Mouse (Mus musculus): Measurements from ENCODE around the gene 4930451I11Rik. TPM values are rescaled to one million over a fixed set of nuclear protein-coding genes. Genes with fewer than 3 reads are reported as not detected.

4930451I11Rik gene
- total RNA-seq (2014; rRNA removed) = not detected in 2 replicates
- not detected in 2 replicates for polyA plus RNA-seq (2012; rRNA removed)

GRCm38 (mm10) chr7:126831539-126831938 is at the start of gene 4930451I11Rik:
Gene 4930451I11Rik (minus strand): TSS chr7:126831639.
- no peak for DNase-seq (ENCODE audit: extremely low read depth, low read depth, low spot score)
- peaks cover 4% of the 10 kb centered on the region; the same call in 1 of the 2 replicates for H3K27me3 ChIP-seq (ENCODE audit: control insufficient read depth, insufficient read depth, low read length)
- no peaks in the 10 kb centered on the region for H3K36me3 ChIP-seq (ENCODE audit: control insufficient read depth, insufficient read depth, low read length)
- no peaks in the 10 kb centered on the region for H3K4me1 ChIP-seq (ENCODE audit: control insufficient read depth, insufficient read depth, low read length)
- TF ChIP-seq POLR2A (IDR thresholded peaks at IDR 0.05; ENCODE audit: extremely low read depth, insufficient read depth, low read length) = no peak
- no peak for TF ChIP-seq CTCF (IDR thresholded peaks at IDR 0.05; ENCODE audit: low read depth, low read length)
- H3K79me2 ChIP-seq (ENCODE audit: control insufficient read depth, insufficient read depth, low read length) = no peaks in the 10 kb centered on the region
- H3K4me3 ChIP-seq (ENCODE audit: insufficient read depth, low read depth, low read length) = no peak within 1 kb of the TSS
- H3K27ac ChIP-seq (replicated peaks; ENCODE audit: insufficient read depth, low read depth, low read length) = no peak within 1 kb of the TSS
- H3K9ac ChIP-seq (ENCODE audit: low read depth, low read length) = no peak within 1 kb of the TSS
- WGBS = 56% methylated on average over 5 of the region's 5 CpGs

- no peak for DNase-seq (ENCODE audit: extremely low read depth, low read depth, low spot score)
- Histone ChIP-seq H3K27ac (replicated peaks; ENCODE audit: insufficient read depth, low read depth, low read length) (peak overlapping the region; percentile 26), H3K4me1 (ENCODE audit: control insufficient read depth, insufficient read depth, low read length) (peaks cover 11% of the 10 kb centered on the region), H3K36me3 (ENCODE audit: control insufficient read depth, insufficient read depth, low read length) (peaks cover 44% of the 10 kb centered on the region), H3K9ac (ENCODE audit: low read depth, low read length) (peak overlapping the region; percentile 32; the same call in 1 of the 2 replicates), H3K4me3 (ENCODE audit: insufficient read depth, low read depth, low read length) (no peak overlapping the region; the same call in 1 of the 2 replicates), H3K79me2 (ENCODE audit: control insufficient read depth, insufficient read depth, low read length) (peaks cover 8% of the 10 kb centered on the region; the same call in 1 of the 2 replicates), H3K27me3 (ENCODE audit: control insufficient read depth, insufficient read depth, low read length) (no peaks in the 10 kb centered on the region)
- WGBS = 79% methylated on average over 6 of the region's 6 CpGs
- no peak for TF ChIP-seq POLR2A (IDR thresholded peaks at IDR 0.05; ENCODE audit: extremely low read depth, insufficient read depth, low read length)
- TF ChIP-seq CTCF (IDR thresholded peaks at IDR 0.05; ENCODE audit: low read depth, low read length) = no peak
These were observed 49.6 kb upstream of the 4930451I11Rik start for GRCm38 (mm10) chr7:126881040-126881439.

- Histone ChIP-seq H3K27ac (replicated peaks; ENCODE audit: insufficient read depth, low read depth, low read length) (no peak overlapping the region), H3K79me2 (ENCODE audit: control insufficient read depth, insufficient read depth, low read length) (no peaks in the 10 kb centered on the region), H3K9ac (ENCODE audit: low read depth, low read length) (no peak overlapping the region), H3K36me3 (ENCODE audit: control insufficient read depth, insufficient read depth, low read length) (peaks cover 74% of the 10 kb centered on the region), H3K4me3 (ENCODE audit: insufficient read depth, low read depth, low read length) (no peak overlapping the region), H3K4me1 (ENCODE audit: control insufficient read depth, insufficient read depth, low read length) (peaks cover 6% of the 10 kb centered on the region; the same call in 1 of the 2 replicates), H3K27me3 (ENCODE audit: control insufficient read depth, insufficient read depth, low read length) (no peaks in the 10 kb centered on the region)
- WGBS = 95% methylated on average over 1 of the region's 1 CpGs
- no peak for DNase-seq (ENCODE audit: extremely low read depth, low read depth, low spot score)
- no peak for TF ChIP-seq CTCF (IDR thresholded peaks at IDR 0.05; ENCODE audit: low read depth, low read length)
- no peak for TF ChIP-seq POLR2A (IDR thresholded peaks at IDR 0.05; ENCODE audit: extremely low read depth, insufficient read depth, low read length)
These were observed 45.8 kb upstream of the 4930451I11Rik start for GRCm38 (mm10) chr7:126877239-126877638.

GRCm38 (mm10) chr7:126870520-126870891 is 39.1 kb upstream of the 4930451I11Rik start:
- TF ChIP-seq POLR2A (IDR thresholded peaks at IDR 0.05; ENCODE audit: extremely low read depth, insufficient read depth, low read length) = no peak
- TF ChIP-seq CTCF (IDR thresholded peaks at IDR 0.05; ENCODE audit: low read depth, low read length) = no peak
- Histone ChIP-seq H3K79me2 (ENCODE audit: control insufficient read depth, insufficient read depth, low read length) (no peaks in the 10 kb centered on the region), H3K27me3 (ENCODE audit: control insufficient read depth, insufficient read depth, low read length) (no peaks in the 10 kb centered on the region), H3K9ac (ENCODE audit: low read depth, low read length) (no peak overlapping the region), H3K4me3 (ENCODE audit: insufficient read depth, low read depth, low read length) (no peak overlapping the region), H3K27ac (replicated peaks; ENCODE audit: insufficient read depth, low read depth, low read length) (no peak overlapping the region), H3K4me1 (ENCODE audit: control insufficient read depth, insufficient read depth, low read length) (no peaks in the 10 kb centered on the region), H3K36me3 (ENCODE audit: control insufficient read depth, insufficient read depth, low read length) (peaks cover 56% of the 10 kb centered on the region)
- no peak for DNase-seq (ENCODE audit: extremely low read depth, low read depth, low spot score)
- 97% methylated on average over 2 of the region's 2 CpGs for WGBS

GRCm38 (mm10) chr7:126869780-126870519 is 38.5 kb upstream of the 4930451I11Rik start:
- H3K9ac ChIP-seq (ENCODE audit: low read depth, low read length) = no peak overlapping the region
- H3K36me3 ChIP-seq (ENCODE audit: control insufficient read depth, insufficient read depth, low read length) = peaks cover 50% of the 10 kb centered on the region
- WGBS = 93% methylated on average over 23 of the region's 23 CpGs
- DNase-seq (ENCODE audit: extremely low read depth, low read depth, low spot score) = no peak
- no peaks in the 10 kb centered on the region for H3K4me1 ChIP-seq (ENCODE audit: control insufficient read depth, insufficient read depth, low read length)
- TF ChIP-seq POLR2A (IDR thresholded peaks at IDR 0.05; ENCODE audit: extremely low read depth, insufficient read depth, low read length) = no peak
- no peaks in the 10 kb centered on the region for H3K27me3 ChIP-seq (ENCODE audit: control insufficient read depth, insufficient read depth, low read length)
- H3K27ac ChIP-seq (replicated peaks; ENCODE audit: insufficient read depth, low read depth, low read length) = no peak overlapping the region
- no peak overlapping the region for H3K4me3 ChIP-seq (ENCODE audit: insufficient read depth, low read depth, low read length)
- no peaks in the 10 kb centered on the region for H3K79me2 ChIP-seq (ENCODE audit: control insufficient read depth, insufficient read depth, low read length)

- H3K27ac ChIP-seq (replicated peaks; ENCODE audit: insufficient read depth, low read depth, low read length) = no peak overlapping the region
- DNase-seq (ENCODE audit: extremely low read depth, low read depth, low spot score) = no peak
- H3K9ac ChIP-seq (ENCODE audit: low read depth, low read length) = no peak overlapping the region
- WGBS = 84% methylated on average over 12 of the region's 12 CpGs
- peaks cover 32% of the 10 kb centered on the region; the same call in 1 of the 2 replicates for H3K36me3 ChIP-seq (ENCODE audit: control insufficient read depth, insufficient read depth, low read length)
- no peaks in the 10 kb centered on the region for H3K79me2 ChIP-seq (ENCODE audit: control insufficient read depth, insufficient read depth, low read length)
- TF ChIP-seq CTCF (IDR thresholded peaks at IDR 0.05; ENCODE audit: low read depth, low read length) (no peak), POLR2A (IDR thresholded peaks at IDR 0.05; ENCODE audit: extremely low read depth, insufficient read depth, low read length) (no peak)
- H3K27me3 ChIP-seq (ENCODE audit: control insufficient read depth, insufficient read depth, low read length) = no peaks in the 10 kb centered on the region
- no peak overlapping the region for H3K4me3 ChIP-seq (ENCODE audit: insufficient read depth, low read depth, low read length)
- H3K4me1 ChIP-seq (ENCODE audit: control insufficient read depth, insufficient read depth, low read length) = no peaks in the 10 kb centered on the region
These were observed 36.6 kb upstream of the 4930451I11Rik start for GRCm38 (mm10) chr7:126868003-126868402.
